Mouse (Mus musculus): ENCODE measurements around the gene Cd3g. TPM values are rescaled to one million over a fixed set of nuclear protein-coding genes. Genes with fewer than 3 reads are reported as not detected.
"Not testable (repeated sequence)": the region's sequence is repeated elsewhere in the genome, so short reads cannot be mapped to it uniquely, and the experiment has no call there.

The Cd3g gene
- polyA plus RNA-seq, 1 experiment from 2014 or later: not detected

GRCm38 (mm10) chr9:44982081-44982480, 1.9 kb upstream of the Cd3g start:
- no peak for DNase-seq (ENCODE audit: low spot score)
- no peak overlapping the region for H3K4me3 ChIP-seq
- no peaks in the 10 kb centered on the region for H3K36me3 ChIP-seq
- H3K27me3 ChIP-seq (ENCODE audit: low read depth, poor library complexity, severe bottlenecking): no peaks in the 10 kb centered on the region
- no peaks in the 10 kb centered on the region for H3K9me3 ChIP-seq (replicated peaks)
- H3K27ac ChIP-seq: no peak overlapping the region
- 92% methylated on average over 8 of the region's 8 CpGs for WGBS
- H3K4me1 ChIP-seq: peaks cover 10% of the 10 kb centered on the region

DNA sequence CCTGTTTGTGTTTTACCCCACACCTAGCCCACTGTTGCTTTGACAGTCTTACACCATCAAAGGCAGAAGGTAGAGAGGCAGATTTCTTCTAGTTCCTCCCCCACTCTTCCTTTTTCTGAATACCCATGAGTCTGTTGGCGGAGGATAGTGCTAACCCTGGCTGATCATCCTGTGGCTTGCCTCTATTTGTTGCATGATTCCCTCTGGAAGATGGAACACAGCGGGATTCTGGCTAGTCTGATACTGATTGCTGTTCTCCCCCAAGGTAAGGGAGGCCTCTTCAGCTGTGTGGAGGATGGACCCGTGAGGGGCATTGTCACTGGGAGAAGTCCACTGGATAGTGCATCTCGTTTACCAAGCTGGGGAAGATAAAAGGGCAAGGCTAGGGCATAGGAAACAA, 1.4 kb upstream of the Cd3g start, which contains the start of gene Cd3d:
Gene Cd3d, plus strand, starts transcription at position 111 of the 400 bp plus-strand sequence.
- DNase-seq (ENCODE audit: low spot score): no peak
- WGBS: 82% methylated on average over 4 of the region's 4 CpGs
- Histone ChIP-seq H3K4me3 (no peak within 1 kb of the TSS), H3K27ac (no peak within 1 kb of the TSS), H3K27me3 (ENCODE audit: low read depth, poor library complexity, severe bottlenecking) (no peaks in the 10 kb centered on the region), H3K9me3 (replicated peaks) (no peaks in the 10 kb centered on the region), H3K36me3 (no peaks in the 10 kb centered on the region), H3K4me1 (peaks cover 6% of the 10 kb centered on the region)

DNA sequence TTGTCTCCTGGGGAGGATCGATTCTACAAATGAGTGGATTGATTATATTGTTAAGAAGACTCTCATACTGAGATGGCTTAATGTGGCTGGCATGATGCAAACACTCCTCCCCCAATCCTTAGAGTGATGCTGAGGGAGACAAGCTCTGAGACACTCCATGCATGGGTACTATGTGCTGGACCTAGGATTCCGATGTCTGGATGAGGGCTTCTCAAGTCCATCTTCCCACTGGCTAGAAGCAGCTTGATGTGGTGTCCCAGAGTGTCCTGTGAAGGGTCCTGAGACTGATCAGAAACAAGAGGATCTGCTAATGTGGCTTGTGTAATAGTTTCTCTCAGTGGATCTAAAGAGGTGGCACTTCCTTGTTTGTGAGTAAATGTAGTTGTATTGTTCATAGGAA, 873 bp upstream of the Cd3g start:
- Histone ChIP-seq H3K36me3 (no peaks in the 10 kb centered on the region), H3K27me3 (ENCODE audit: low read depth, poor library complexity, severe bottlenecking) (no peaks in the 10 kb centered on the region), H3K9me3 (replicated peaks) (no peaks in the 10 kb centered on the region), H3K4me3 (no peak overlapping the region), H3K27ac (no peak overlapping the region), H3K4me1 (no peaks in the 10 kb centered on the region; the same call in 1 of the 2 replicates)
- no peak for DNase-seq (ENCODE audit: low spot score)
- 89% methylated on average over 2 of the region's 2 CpGs for WGBS

- H3K27ac ChIP-seq: no peak overlapping the region
- no peak for DNase-seq (ENCODE audit: low spot score)
- H3K27me3 ChIP-seq (ENCODE audit: low read depth, poor library complexity, severe bottlenecking): no peaks in the 10 kb centered on the region
- no peaks in the 10 kb centered on the region for H3K4me1 ChIP-seq
- H3K36me3 ChIP-seq: no peaks in the 10 kb centered on the region
- H3K4me3 ChIP-seq: no peak overlapping the region
- H3K9me3 ChIP-seq (replicated peaks): no peaks in the 10 kb centered on the region
- WGBS: 78% methylated on average over 7 of the region's 7 CpGs
Observed at GRCm38 (mm10) chr9:44979806-44980205, 425 bp downstream of the Cd3g start.

DNA sequence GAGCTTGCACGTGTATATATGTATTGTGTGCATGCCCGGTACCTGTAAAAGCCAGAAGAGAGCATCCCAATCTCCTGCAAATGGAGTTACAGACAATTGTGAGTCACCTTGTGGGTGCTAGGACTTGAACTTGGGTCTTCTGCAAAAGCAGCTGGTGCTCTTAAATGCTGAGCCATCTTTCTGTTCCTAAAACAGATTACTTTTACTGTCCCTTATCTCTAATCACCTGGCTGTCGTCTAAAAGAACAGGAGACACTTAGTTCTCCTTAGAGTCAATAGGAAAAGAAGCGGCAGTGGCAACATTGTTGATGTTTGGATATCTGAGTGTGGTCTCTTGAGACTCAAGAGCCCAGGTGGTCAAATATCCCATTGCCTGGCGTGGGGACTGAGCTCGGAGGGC, 2.4 kb downstream of the Cd3g start:
- H3K27me3 ChIP-seq (ENCODE audit: low read depth, poor library complexity, severe bottlenecking): peaks cover 16% of the 10 kb centered on the region; the same call in 1 of the 2 replicates
- no peak overlapping the region for H3K27ac ChIP-seq
- WGBS: 79% methylated on average over 6 of the region's 6 CpGs
- no peaks in the 10 kb centered on the region for H3K4me1 ChIP-seq
- no peak overlapping the region for H3K4me3 ChIP-seq
- no peak for DNase-seq (ENCODE audit: low spot score)
- H3K9me3 ChIP-seq (replicated peaks): no peaks in the 10 kb centered on the region
- H3K36me3 ChIP-seq: no peaks in the 10 kb centered on the region

DNA sequence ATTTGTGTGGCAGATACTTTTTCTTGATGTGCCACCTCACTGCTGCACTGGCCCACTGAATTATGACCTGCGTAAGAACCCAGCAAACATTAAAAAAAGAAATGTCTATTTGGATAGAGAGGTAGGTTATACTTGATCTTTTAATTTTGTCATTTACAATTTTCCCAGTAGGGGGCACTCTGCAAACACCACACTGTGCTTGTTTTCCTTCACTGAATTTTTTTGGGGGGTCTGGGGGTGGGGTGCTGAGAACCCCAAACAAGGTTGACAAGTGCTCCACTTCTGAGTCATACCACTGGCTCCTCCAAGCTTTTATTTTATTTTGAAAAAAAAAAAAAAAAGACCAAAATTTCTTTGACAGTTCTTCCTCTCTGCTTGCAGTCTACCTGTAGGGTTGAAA, 10.8 kb downstream of the Cd3g start:
- 73% methylated on average over 1 of the region's 1 CpGs for WGBS
- Histone ChIP-seq H3K4me1 (peaks cover 14% of the 10 kb centered on the region), H3K4me3 (no peak overlapping the region), H3K27ac (no peak overlapping the region), H3K36me3 (no peaks in the 10 kb centered on the region), H3K27me3 (ENCODE audit: low read depth, poor library complexity, severe bottlenecking) (peaks cover 18% of the 10 kb centered on the region; the same call in 1 of the 2 replicates), H3K9me3 (replicated peaks) (no peaks in the 10 kb centered on the region)
- no peak for DNase-seq (ENCODE audit: low spot score)

DNA sequence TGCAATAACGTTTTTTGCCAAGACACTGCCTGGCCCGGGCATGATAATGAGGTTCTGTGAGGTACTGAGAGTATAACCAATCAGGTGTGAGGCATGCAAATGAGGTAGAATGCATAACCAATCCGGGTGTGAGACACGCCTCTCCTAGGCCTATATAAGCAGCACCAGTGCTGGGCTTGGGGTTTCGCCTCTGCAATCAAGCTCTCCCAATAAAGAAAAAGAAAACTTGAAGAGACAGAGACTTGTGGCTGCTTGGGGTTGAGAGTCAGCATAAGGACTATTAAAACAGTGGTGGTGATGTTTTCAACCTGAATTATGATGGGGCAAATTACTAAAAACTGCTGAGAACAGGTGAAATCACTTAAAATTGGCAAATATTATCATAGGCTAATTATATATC, 12.5 kb downstream of the Cd3g start:
- H3K4me1 ChIP-seq: peaks cover 17% of the 10 kb centered on the region
- not testable (repeated sequence) for DNase-seq (ENCODE audit: low spot score); H3K27ac ChIP-seq; H3K27me3 ChIP-seq (ENCODE audit: low read depth, poor library complexity, severe bottlenecking); H3K36me3 ChIP-seq; H3K9me3 ChIP-seq (replicated peaks); H3K4me3 ChIP-seq
- 83% methylated on average over 5 of the region's 5 CpGs for WGBS

DNA sequence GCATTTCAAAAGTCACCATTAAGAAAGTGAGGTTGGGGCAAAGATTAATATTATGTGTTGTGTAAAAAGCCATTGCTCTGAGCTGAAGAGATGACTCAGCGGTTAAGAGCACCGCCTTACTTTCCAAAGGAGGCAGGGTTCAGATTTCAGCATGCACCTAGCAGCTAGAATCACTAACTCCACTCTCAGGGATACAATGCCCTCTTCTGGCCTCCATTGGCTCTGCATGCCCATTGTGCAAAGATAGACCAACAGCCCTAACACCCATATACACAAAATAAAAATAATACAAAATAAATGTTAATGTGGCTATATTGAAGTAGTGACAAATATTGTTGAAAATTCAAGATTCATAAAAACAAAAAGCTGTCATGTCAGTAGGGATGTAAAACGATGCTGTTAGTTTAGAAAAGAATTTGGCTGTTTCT, 13.4 kb downstream of the Cd3g start:
- Histone ChIP-seq H3K4me3 (no peak overlapping the region), H3K9me3 (replicated peaks) (no peaks in the 10 kb centered on the region), H3K4me1 (peaks cover 17% of the 10 kb centered on the region), H3K36me3 (peaks cover 6% of the 10 kb centered on the region), H3K27ac (no peak overlapping the region), H3K27me3 (ENCODE audit: low read depth, poor library complexity, severe bottlenecking) (no peaks in the 10 kb centered on the region)
- 23% methylated on average over 3 of the region's 3 CpGs for WGBS
- DNase-seq (ENCODE audit: low spot score): peak; percentile 71

GRCm38 (mm10) chr9:44965833-44966466, 14.3 kb downstream of the Cd3g start:
- H3K36me3 ChIP-seq: peaks cover 14% of the 10 kb centered on the region
- WGBS: 17% methylated on average over 10 of the region's 10 CpGs
- H3K4me1 ChIP-seq: peaks cover 17% of the 10 kb centered on the region
- H3K27ac ChIP-seq: peak overlapping the region; percentile 72
- no peaks in the 10 kb centered on the region for H3K9me3 ChIP-seq (replicated peaks)
- no peak for DNase-seq (ENCODE audit: low spot score)
- H3K27me3 ChIP-seq (ENCODE audit: low read depth, poor library complexity, severe bottlenecking): no peaks in the 10 kb centered on the region
- H3K4me3 ChIP-seq: peak overlapping the region; percentile 66

- peak; percentile 100 for DNase-seq (ENCODE audit: low spot score)
- under 1% methylated on average over 39 of the region's 39 CpGs for WGBS
- H3K27ac ChIP-seq: peak within 1 kb of the TSS; percentile 72
- peaks cover 16% of the 10 kb centered on the region for H3K36me3 ChIP-seq
- H3K4me1 ChIP-seq: peaks cover 17% of the 10 kb centered on the region
- no peaks in the 10 kb centered on the region for H3K9me3 ChIP-seq (replicated peaks)
- H3K27me3 ChIP-seq (ENCODE audit: low read depth, poor library complexity, severe bottlenecking): no peaks in the 10 kb centered on the region
- peak within 1 kb of the TSS; percentile 66 for H3K4me3 ChIP-seq
Observed at GRCm38 (mm10) chr9:44965126-44965832, 15.0 kb downstream of the Cd3g start, which contains the start of gene Ube4a. Gene Ube4a, minus strand, starts transcription at chr9:44965600.

- H3K27me3 ChIP-seq (ENCODE audit: low read depth, poor library complexity, severe bottlenecking): no peaks in the 10 kb centered on the region
- no peaks in the 10 kb centered on the region for H3K4me1 ChIP-seq
- 91% methylated on average over 3 of the region's 3 CpGs for whole genome bisulfite sequencing
- H3K4me3 ChIP-seq: no peak overlapping the region
- peaks cover 89% of the 10 kb centered on the region for H3K36me3 ChIP-seq
- H3K9me3 ChIP-seq (replicated peaks): no peaks in the 10 kb centered on the region
- H3K27ac ChIP-seq: no peak overlapping the region
- DNase-seq (ENCODE audit: low spot score): no peak
Observed at GRCm38 (mm10) chr9:44954432-44954831, 25.8 kb downstream of the Cd3g start.

DNA sequence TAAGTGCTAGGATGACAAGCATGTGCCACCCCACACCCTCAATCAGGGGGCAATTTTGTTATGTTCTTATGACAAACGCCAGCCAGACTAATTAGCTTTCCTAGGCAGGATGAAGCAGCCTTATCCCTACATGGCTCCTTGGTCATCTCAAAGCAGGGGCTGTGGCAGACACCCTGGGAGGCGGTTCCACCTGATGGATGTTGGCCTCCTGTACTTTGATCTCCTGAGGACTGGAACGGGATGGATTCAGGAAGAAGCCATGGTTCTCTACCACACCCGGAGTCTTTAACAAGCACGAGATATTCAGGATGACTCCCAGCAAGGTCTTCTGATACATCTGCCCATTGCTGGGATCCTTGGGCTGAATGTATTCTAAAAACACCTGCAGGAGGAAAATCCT, 32.4 kb downstream of the Cd3g start:
- Histone ChIP-seq H3K4me1 (no peaks in the 10 kb centered on the region), H3K9me3 (replicated peaks) (no peaks in the 10 kb centered on the region), H3K36me3 (peaks cover 96% of the 10 kb centered on the region), H3K27me3 (ENCODE audit: low read depth, poor library complexity, severe bottlenecking) (no peaks in the 10 kb centered on the region), H3K27ac (no peak overlapping the region), H3K4me3 (no peak overlapping the region)
- DNase-seq (ENCODE audit: low spot score): no peak
- 91% methylated on average over 5 of the region's 5 CpGs for WGBS

GRCm38 (mm10) chr9:44946185-44946695, 34.0 kb downstream of the Cd3g start:
- H3K9me3 ChIP-seq (replicated peaks): no peaks in the 10 kb centered on the region
- peaks cover 98% of the 10 kb centered on the region for H3K36me3 ChIP-seq
- H3K4me3 ChIP-seq: no peak overlapping the region
- H3K27ac ChIP-seq: no peak overlapping the region
- H3K27me3 ChIP-seq (ENCODE audit: low read depth, poor library complexity, severe bottlenecking): no peaks in the 10 kb centered on the region
- no peaks in the 10 kb centered on the region for H3K4me1 ChIP-seq
- DNase-seq (ENCODE audit: low spot score): no peak
- 92% methylated on average over 7 of the region's 7 CpGs for WGBS

Data from limb, embryonic 10.5 days (tissue).